Mouse (Mus musculus): ENCODE data around the gene Faf2. TPM values are rescaled to one million over a fixed set of nuclear protein-coding genes. Genes with fewer than 3 reads are reported as not detected.

Faf2 gene
- polyA plus RNA-seq, 1 experiment: 30.3 TPM

GRCm38 (mm10) chr13:54686139-54687053, 64.8 kb downstream of the Faf2 start:
- peak overlapping the region; percentile 53 for H3ac ChIP-seq (ENCODE audit: control insufficient read depth, insufficient read length)
- H3K4me3 ChIP-seq: peak overlapping the region; percentile 87
- H3K79me2 ChIP-seq (ENCODE audit: control insufficient read depth, insufficient read depth): peaks cover 62% of the 10 kb centered on the region
- H3K36me3 ChIP-seq (ENCODE audit: control insufficient read depth, insufficient read depth): no peaks in the 10 kb centered on the region
- peak overlapping the region; percentile 87 for H3K4me2 ChIP-seq (ENCODE audit: low read depth)
- TF ChIP-seq SRF (IDR thresholded peaks at IDR 0.05; ENCODE audit: control insufficient read depth, insufficient read length, low read depth) (no peak), MAX (IDR thresholded peaks at IDR 0.05; ENCODE audit: low read depth) (no peak), USF1 (IDR thresholded peaks at IDR 0.05; ENCODE audit: low read depth) (no peak), E2F4 (IDR thresholded peaks at IDR 0.05; ENCODE audit: insufficient read depth) (no peak)
- no peaks in the 10 kb centered on the region for H3K27me3 ChIP-seq (ENCODE audit: control insufficient read depth, insufficient read depth, insufficient read length)

GRCm38 (mm10) chr13:54687096-54687495, 65.5 kb downstream of the Faf2 start:
- Histone ChIP-seq H3K27me3 (ENCODE audit: control insufficient read depth, insufficient read depth, insufficient read length) (no peaks in the 10 kb centered on the region), H3K4me2 (ENCODE audit: low read depth) (peak overlapping the region; percentile 87), H3K36me3 (ENCODE audit: control insufficient read depth, insufficient read depth) (no peaks in the 10 kb centered on the region), H3ac (ENCODE audit: control insufficient read depth, insufficient read length) (peak overlapping the region; percentile 53), H3K4me3 (peak overlapping the region; percentile 87), H3K79me2 (ENCODE audit: control insufficient read depth, insufficient read depth) (peaks cover 69% of the 10 kb centered on the region)
- no peak for TF ChIP-seq CEBPB (IDR thresholded peaks at IDR 0.05; ENCODE audit: insufficient read depth, poor library complexity, severe bottlenecking)
- TF ChIP-seq POLR2A (IDR thresholded peaks at IDR 0.05; ENCODE audit: insufficient read length, low read depth): no peak
- TF ChIP-seq POLR2AphosphoS2 (IDR thresholded peaks at IDR 0.05; ENCODE audit: insufficient read length, low read depth): peak; percentile 58
- TF ChIP-seq TCF3 (IDR thresholded peaks at IDR 0.05; ENCODE audit: insufficient read length, low read depth): no peak
- no peak for TF ChIP-seq REST (IDR thresholded peaks at IDR 0.05; ENCODE audit: insufficient read depth, insufficient read length)
- TF ChIP-seq E2F4 (IDR thresholded peaks at IDR 0.05; ENCODE audit: insufficient read depth): no peak
- peak in 1 of 3 experiments; percentile 1 for TF ChIP-seq MYOD1 (IDR thresholded peaks at IDR 0.05; ENCODE audit: control insufficient read depth in 1 of 3, insufficient read length in 2 of 3, low read depth in 2 of 3)
- TF ChIP-seq SRF (IDR thresholded peaks at IDR 0.05; ENCODE audit: control insufficient read depth, insufficient read length, low read depth): peak; percentile 35
- TF ChIP-seq MYOG (IDR thresholded peaks at IDR 0.05; ENCODE audit: control insufficient read depth in 1 of 3, insufficient read depth in 1 of 3, insufficient read length in 2 of 3, low read depth in 2 of 3): no peak
- peak; percentile 88 for TF ChIP-seq MAX (IDR thresholded peaks at IDR 0.05; ENCODE audit: low read depth)
- TF ChIP-seq USF1 (IDR thresholded peaks at IDR 0.05; ENCODE audit: low read depth): peak; percentile 64

- peak overlapping the region; percentile 83 for H3K4me2 ChIP-seq (ENCODE audit: low read depth)
- no peaks in the 10 kb centered on the region for H3K36me3 ChIP-seq (ENCODE audit: control insufficient read depth, insufficient read depth)
- no peaks in the 10 kb centered on the region for H3K27me3 ChIP-seq (ENCODE audit: control insufficient read depth, insufficient read depth, insufficient read length)
- TF ChIP-seq TCF3 (IDR thresholded peaks at IDR 0.05; ENCODE audit: insufficient read length, low read depth) (no peak), MYOG (IDR thresholded peaks at IDR 0.05; ENCODE audit: control insufficient read depth in 1 of 3, insufficient read depth in 1 of 3, insufficient read length in 2 of 3, low read depth in 2 of 3) (peak; percentile 19 to 48 (median 43)), USF1 (IDR thresholded peaks at IDR 0.05; ENCODE audit: low read depth) (peak; percentile 92), POLR2AphosphoS2 (IDR thresholded peaks at IDR 0.05; ENCODE audit: insufficient read length, low read depth) (peak; percentile 88), CEBPB (IDR thresholded peaks at IDR 0.05; ENCODE audit: insufficient read depth, poor library complexity, severe bottlenecking) (no peak), MYOD1 (IDR thresholded peaks at IDR 0.05; ENCODE audit: control insufficient read depth in 1 of 3, insufficient read length in 2 of 3, low read depth in 2 of 3) (peak in 1 of 3 experiments; percentile 37), TCF12 (IDR thresholded peaks at IDR 0.05; ENCODE audit: insufficient read depth, poor library complexity, severe bottlenecking) (no peak), REST (IDR thresholded peaks at IDR 0.05; ENCODE audit: insufficient read depth, insufficient read length) (no peak), POLR2A (IDR thresholded peaks at IDR 0.05; ENCODE audit: insufficient read length, low read depth) (peak; percentile 72), SRF (IDR thresholded peaks at IDR 0.05; ENCODE audit: control insufficient read depth, insufficient read length, low read depth) (no peak), MAX (IDR thresholded peaks at IDR 0.05; ENCODE audit: low read depth) (no peak), E2F4 (IDR thresholded peaks at IDR 0.05; ENCODE audit: insufficient read depth) (no peak)
- H3K79me2 ChIP-seq (ENCODE audit: control insufficient read depth, insufficient read depth): peaks cover 76% of the 10 kb centered on the region
- peak overlapping the region; percentile 53 for H3ac ChIP-seq (ENCODE audit: control insufficient read depth, insufficient read length)
- H3K4me3 ChIP-seq: peak overlapping the region; percentile 87
Measured at GRCm38 (mm10) chr13:54687575-54688424, 66.2 kb downstream of the Faf2 start.

GRCm38 (mm10) chr13:54690151-54690740, 68.7 kb downstream of the Faf2 start:
- H3K79me2 ChIP-seq (ENCODE audit: control insufficient read depth, insufficient read depth): peaks cover 69% of the 10 kb centered on the region
- H3K36me3 ChIP-seq (ENCODE audit: control insufficient read depth, insufficient read depth): no peaks in the 10 kb centered on the region
- no peak overlapping the region for H3K4me2 ChIP-seq (ENCODE audit: low read depth)
- no peak overlapping the region for H3ac ChIP-seq (ENCODE audit: control insufficient read depth, insufficient read length)
- TF ChIP-seq POLR2A (IDR thresholded peaks at IDR 0.05; ENCODE audit: insufficient read length, low read depth): no peak
- TF ChIP-seq TCF12 (IDR thresholded peaks at IDR 0.05; ENCODE audit: insufficient read depth, poor library complexity, severe bottlenecking): no peak
- H3K4me3 ChIP-seq: no peak overlapping the region
- no peaks in the 10 kb centered on the region for H3K27me3 ChIP-seq (ENCODE audit: control insufficient read depth, insufficient read depth, insufficient read length)
